Mouse (Mus musculus) limb, embryonic 10.5 days (tissue): ENCODE results near the gene Gm3115. TPM values are rescaled to one million over a fixed set of nuclear protein-coding genes. Genes with fewer than 3 reads are reported as not detected.
"Not testable (repeated sequence)": the region's sequence is repeated elsewhere in the genome, so short reads cannot be mapped to it uniquely, and the experiment has no call there.

Experiments
- DNase-seq: peaks from one replicate; pipeline ENCODE4 v3.0.0-alpha.2; 2017; ENCODE audit warnings: low spot score
- H3K27ac ChIP-seq: fragments of 300-500 bp; sonication (generic); 2 replicates; pipeline ENCODE4 v1.5.1; 2016; ENCODE audit warnings: mild to moderate bottlenecking
- H3K27me3 ChIP-seq: fragments of 300-500 bp; sonication (generic); 2 replicates; pipeline ENCODE4 v1.6.1; 2016; ENCODE audit warnings: low read depth, mild to moderate bottlenecking; ENCODE audit not compliant: poor library complexity, severe bottlenecking
- H3K36me3 ChIP-seq: fragments of 300-500 bp; sonication (generic); 2 replicates; pipeline ENCODE4 v1.6.1; 2016; ENCODE audit warnings: mild to moderate bottlenecking, moderate library complexity
- H3K4me1 ChIP-seq: fragments of 300-500 bp; sonication (generic); 2 replicates; pipeline ENCODE4 v1.6.1; 2016
- H3K4me3 ChIP-seq: fragments of 300-500 bp; sonication (generic); 2 replicates; pipeline ENCODE4 v1.5.1; 2016; ENCODE audit warnings: mild to moderate bottlenecking, moderate library complexity
- H3K9me3 ChIP-seq: fragments of 300-500 bp; sonication (generic); replicated peaks from 2 replicates; pipeline ENCODE4 v1.6.1; 2016; ENCODE audit warnings: mild to moderate bottlenecking
- WGBS: fragments of 180-500 bp; shearing (Covaris S2); methylation state at CpG from one replicate; pipeline ENCODE4 v1.1.7; 2016; 5-methylcytosine and 5-hydroxymethylcytosine counted together
- polyA plus RNA-seq: library from polyadenylated mRNA; unstranded; fragments of >200 nt; fragmentation: Nextera tagmentation; extraction: Ambion mirVana; gene quantifications from 2 replicates; pipeline ENCODE4 v1.2.1, GENCODE M21; 2016

Gm3115 gene
- not detected in 2 replicates for polyA plus RNA-seq

DNA sequence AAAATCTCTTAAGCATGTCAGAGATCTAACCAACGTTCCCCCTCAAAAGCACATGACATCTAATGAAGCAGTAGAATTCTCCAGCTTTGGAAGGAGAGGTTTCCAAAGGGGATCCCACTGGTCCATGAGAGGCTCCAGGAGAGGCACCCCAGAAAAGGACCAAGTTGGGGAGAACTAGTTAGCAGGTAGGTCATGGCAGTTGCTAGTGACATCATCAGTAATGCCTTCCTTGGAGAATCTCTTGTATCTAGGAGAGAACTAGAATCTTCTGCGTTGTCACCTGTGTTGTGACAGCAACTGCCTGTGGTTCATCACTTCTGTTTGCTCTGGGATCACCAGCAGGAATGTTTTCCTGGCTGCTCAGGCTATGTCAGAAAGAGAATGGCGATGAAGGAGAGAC is at the start of gene Gm3115:
Gm3115 (plus strand) TSS at position 301 of the 400 bp plus-strand sequence.
- not testable (repeated sequence) for H3K4me1 ChIP-seq, H3K36me3 ChIP-seq, H3K9me3 ChIP-seq, H3K27ac ChIP-seq, DNase-seq, H3K27me3 ChIP-seq, H3K4me3 ChIP-seq
- 66% methylated on average over 3 of the region's 3 CpGs for WGBS

DNA sequence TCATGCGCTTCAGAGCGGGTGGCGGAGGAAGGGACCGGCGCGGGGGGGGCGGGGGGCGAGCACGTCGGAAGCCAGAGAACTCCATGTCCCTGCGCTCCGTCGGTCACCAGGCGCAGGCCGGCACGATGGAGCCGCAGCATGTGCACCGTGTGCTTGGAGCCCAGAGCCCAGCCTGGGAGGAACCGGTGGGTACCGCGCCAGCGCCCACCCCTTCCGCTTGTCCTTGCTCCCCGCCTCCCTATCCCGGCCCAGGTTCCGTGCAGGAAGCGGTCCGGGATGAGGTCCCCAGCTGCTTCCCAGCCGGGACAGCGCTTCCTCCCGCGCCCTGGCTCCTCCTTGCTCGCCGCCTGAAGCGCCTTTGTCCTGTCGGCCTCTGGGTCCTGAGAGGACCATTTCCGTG is 26.5 kb downstream of the Gm3115 start, which contains the start of gene Gm8108:
Gm8108 (plus strand) TSS at position 101 of the 400 bp plus-strand sequence.
- peak; percentile 29 for DNase-seq
- 7% methylated on average over 26 of the region's 37 CpGs for WGBS
- H3K4me1 ChIP-seq, H3K27me3 ChIP-seq, H3K9me3 ChIP-seq, H3K36me3 ChIP-seq, H3K27ac ChIP-seq: not testable (repeated sequence)
- H3K4me3 ChIP-seq, result peak within 1 kb of the TSS; percentile 45

DNA sequence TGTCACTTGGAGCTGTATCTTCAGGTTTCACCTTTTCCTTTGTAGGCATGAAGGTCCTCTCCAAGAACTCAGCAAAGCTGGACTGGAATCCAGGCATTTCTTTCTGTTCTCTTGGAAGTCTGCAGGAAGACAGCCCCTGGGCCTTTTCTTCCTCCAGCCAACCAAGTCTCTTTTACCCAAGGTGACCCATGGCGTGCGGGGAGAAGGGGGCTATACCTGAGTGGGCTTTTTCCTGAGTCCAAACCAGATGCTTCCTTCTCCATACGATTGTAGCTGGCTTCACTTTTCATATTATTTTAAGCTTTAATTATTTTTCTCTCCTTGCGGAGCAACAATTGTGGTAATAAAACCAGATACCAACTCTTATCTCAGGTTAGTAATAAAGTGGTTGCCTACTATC is 57.7 kb downstream of the Gm3115 start:
- WGBS, result 92% methylated on average over 4 of the region's 4 CpGs
- not testable (repeated sequence) for DNase-seq

More for the DNA sequence above, 57.7 kb downstream of the Gm3115 start:
- not testable (repeated sequence) for H3K27ac ChIP-seq, H3K27me3 ChIP-seq, H3K36me3 ChIP-seq, H3K4me1 ChIP-seq, H3K4me3 ChIP-seq, H3K9me3 ChIP-seq

Other genes starting within 250 kb of the Gm3115 start
- not detected in 2 replicates for gene Gm3033, start 237.9 kb upstream of the Gm3115 start, polyA plus RNA-seq
- not detected in 2 replicates for gene Gm2916, start 199.9 kb upstream of the Gm3115 start, polyA plus RNA-seq
- gene Gm3029, start 152.4 kb upstream of the Gm3115 start, polyA plus RNA-seq, result not detected in 2 replicates
- gene Gm3095, start 120.6 kb upstream of the Gm3115 start, polyA plus RNA-seq, result not detected in 2 replicates
- gene Gm3099, start 85.7 kb upstream of the Gm3115 start, polyA plus RNA-seq, result not detected in 2 replicates
- 0.20 and 0.63 TPM in 2 replicates for gene Gm5796, start 60.2 kb upstream of the Gm3115 start, polyA plus RNA-seq
- gene Gm8108, start 26.4 kb downstream of the Gm3115 start, polyA plus RNA-seq, result 0.54 TPM in 1 of 2 replicates, not detected in the other
- not detected in 2 replicates for gene Gm3127, start 80.9 kb downstream of the Gm3115 start, polyA plus RNA-seq
- 0.16 and 0.59 TPM in 2 replicates for gene Gm2974, start 98.5 kb downstream of the Gm3115 start, polyA plus RNA-seq
- gene Gm3138, start 165.5 kb downstream of the Gm3115 start, polyA plus RNA-seq, result not detected in 2 replicates
- not detected in 2 replicates for gene Gm3149, start 233.2 kb downstream of the Gm3115 start, polyA plus RNA-seq